In genomic region chr17:32536051-32536866, GRCm38 (mm10) we compare ENCODE assay signal across 8 mouse cellular contexts. TPM values are rescaled to one million over a fixed set of nuclear protein-coding genes. Genes with fewer than 3 reads are reported as not detected.
DNase-seq lines count a peak whose midpoint lies in the region; ATAC-seq and TF ChIP-seq lines count a peak whose summit lies in the region.
"Not testable (repeated sequence)": the region's sequence is repeated elsewhere in the genome, so short reads cannot be mapped to it uniquely, and the experiment has no call there.

Gene Cyp4f16 (plus strand): TSS chr17:32536558.

- not testable (repeated sequence) for H3K4me1 ChIP-seq in embryonic facial prominence, embryonic 14.5 days (ENCODE audit: control insufficient read depth, insufficient read depth, low read length); kidney, embryonic 14.5 days (ENCODE audit: control insufficient read depth, insufficient read depth, low read length); limb, embryonic 14.5 days (ENCODE audit: control insufficient read depth, insufficient read depth, low read length); midbrain, embryonic 16.5 days (ENCODE audit: control insufficient read depth, insufficient read depth, low read length)
- peaks cover 15% of the 10 kb centered on the region; the same call in 1 of the 2 replicates for H3K4me1 ChIP-seq in spleen, adult 2 months (ENCODE audit: control insufficient read depth, insufficient read depth, insufficient read length)

- not testable (repeated sequence) for H3K36me3 ChIP-seq in embryonic facial prominence, embryonic 14.5 days (ENCODE audit: control insufficient read depth, insufficient read depth, low read length); kidney, embryonic 14.5 days (ENCODE audit: control insufficient read depth, insufficient read depth, low read length); limb, embryonic 14.5 days (ENCODE audit: control insufficient read depth, insufficient read depth, low read length); midbrain, embryonic 16.5 days (ENCODE audit: control insufficient read depth, insufficient read depth, low read length); spleen, adult 2 months (ENCODE audit: control insufficient read depth, insufficient read depth, low read length)

- peak within 1 kb of the TSS; percentile 29; the same call in 1 of the 2 replicates for H3K27ac ChIP-seq in embryonic facial prominence, embryonic 14.5 days (replicated peaks; ENCODE audit: low read depth, low read length)
- H3K27ac ChIP-seq in kidney, embryonic 14.5 days (ENCODE audit: low read depth, low read length); limb, embryonic 14.5 days (replicated peaks; ENCODE audit: low read depth, low read length); spleen, adult 2 months (ENCODE audit: insufficient read depth, low read length): not testable (repeated sequence)
- H3K27ac ChIP-seq in midbrain, embryonic 16.5 days (ENCODE audit: low read length): 0 out of 2 replicates have a peak within 1 kb of the TSS, but pooled peaks have one; percentile 41

- TF ChIP-seq POLR2A in limb, embryonic 14.5 days (IDR thresholded peaks at IDR 0.05; ENCODE audit: borderline replicate concordance, extremely low read depth, insufficient read depth, insufficient read length): peak; percentile 60; the same call in 1 of the 2 replicates
- TF ChIP-seq POLR2A in spleen, adult 2 months (IDR thresholded peaks at IDR 0.05; ENCODE audit: low read depth, low read length): not testable (repeated sequence)

- H3K27me3 ChIP-seq in embryonic facial prominence, embryonic 14.5 days (replicated peaks; ENCODE audit: control insufficient read depth, insufficient read depth, low read length); kidney, embryonic 14.5 days (ENCODE audit: control insufficient read depth, insufficient read depth, low read length); limb, embryonic 14.5 days (ENCODE audit: control insufficient read depth, insufficient read depth, low read length); midbrain, embryonic 16.5 days (ENCODE audit: control insufficient read depth, insufficient read depth, low read depth, low read length); spleen, adult 2 months (ENCODE audit: control insufficient read depth, insufficient read depth, low read length): not testable (repeated sequence)

- H3K9ac ChIP-seq in embryonic facial prominence, embryonic 14.5 days (ENCODE audit: low read depth, low read length): peak within 1 kb of the TSS; percentile 65
- H3K9ac ChIP-seq in kidney, embryonic 14.5 days (ENCODE audit: low read depth, low read length): peak within 1 kb of the TSS; percentile 44; the same call in 1 of the 2 replicates
- peak within 1 kb of the TSS; percentile 55 for H3K9ac ChIP-seq in limb, embryonic 14.5 days (ENCODE audit: low read depth, low read length, severe bottlenecking)
- H3K9ac ChIP-seq in midbrain, embryonic 16.5 days (ENCODE audit: low read depth, low read length): peak within 1 kb of the TSS; percentile 55

- 11% methylated on average over 4 of the region's 5 CpGs for WGBS in embryonic facial prominence, embryonic 14.5 days
- 14% methylated on average over 5 of the region's 5 CpGs for WGBS in kidney, embryonic 14.5 days
- 4% methylated on average over 5 of the region's 5 CpGs for WGBS in limb, embryonic 14.5 days
- 15% methylated on average over 5 of the region's 5 CpGs for WGBS in midbrain, embryonic 16.5 days
- WGBS in spleen, adult 2 months: 8% methylated on average over 5 of the region's 5 CpGs

- H3K4me2 ChIP-seq in embryonic facial prominence, embryonic 14.5 days (ENCODE audit: low read depth, low read length): peak within 1 kb of the TSS; percentile 70
- H3K4me2 ChIP-seq in kidney, embryonic 14.5 days (replicated peaks; ENCODE audit: low read depth, low read length): peak within 1 kb of the TSS; percentile 61
- peak within 1 kb of the TSS; percentile 62 for H3K4me2 ChIP-seq in limb, embryonic 14.5 days (replicated peaks; ENCODE audit: low read depth, low read length, severe bottlenecking)
- peak within 1 kb of the TSS; percentile 60 for H3K4me2 ChIP-seq in midbrain, embryonic 16.5 days (ENCODE audit: low read length)

- peak; percentile 95 for DNase-seq in 3T3-L1 (ENCODE audit: low read depth, low spot score)
- peak; percentile 90 to 93 for DNase-seq in adrenal gland, postnatal 36 days
- DNase-seq in embryonic facial prominence, embryonic 14.5 days (ENCODE audit: low spot score): peak; percentile 94
- peak; percentile 93 for DNase-seq in heart, adult 9 months (ENCODE audit: low spot score in 2 of 2)
- peak; percentile 73 for DNase-seq in limb, embryonic 14.5 days (ENCODE audit: low spot score)
- peak in 1 of 2 experiments; percentile 72 for DNase-seq in spleen, adult 2 months (ENCODE audit: low read depth in 1 of 2, low spot score in 2 of 2)

- peak within 1 kb of the TSS; percentile 44 for H3K4me3 ChIP-seq in embryonic facial prominence, embryonic 14.5 days (ENCODE audit: low read depth, low read length)
- H3K4me3 ChIP-seq in kidney, embryonic 14.5 days (ENCODE audit: low read length): peak within 1 kb of the TSS; percentile 43
- H3K4me3 ChIP-seq in limb, embryonic 14.5 days (replicated peaks; ENCODE audit: low read length): peak within 1 kb of the TSS; percentile 48
- H3K4me3 ChIP-seq in midbrain, embryonic 16.5 days (ENCODE audit: low read depth, low read length): peak within 1 kb of the TSS; percentile 40
- peak within 1 kb of the TSS; percentile 52; the same call in 1 of the 2 replicates for H3K4me3 ChIP-seq in spleen, adult 2 months (ENCODE audit: extremely low read depth, insufficient read depth, insufficient read length)

- ATAC-seq in embryonic facial prominence, embryonic 14.5 days (ENCODE audit: low read depth): peak; percentile 98
- ATAC-seq in kidney, embryonic 14.5 days (ENCODE audit: low FRiP score, low TSS enrichment): peak; percentile 96
- ATAC-seq in limb, embryonic 14.5 days (ENCODE audit: low FRiP score, low read depth): peak; percentile 97
- ATAC-seq in midbrain, embryonic 16.5 days: peak; percentile 86

- not testable (repeated sequence) for TF ChIP-seq CTCF in spleen, adult 2 months (IDR thresholded peaks at IDR 0.05; ENCODE audit: extremely low read depth, insufficient read depth, insufficient read length, insufficient replicate concordance)

- not testable (repeated sequence) for H3K9me3 ChIP-seq in embryonic facial prominence, embryonic 14.5 days (ENCODE audit: control insufficient read depth, low read length); kidney, embryonic 14.5 days (ENCODE audit: control insufficient read depth, low read length); limb, embryonic 14.5 days (ENCODE audit: control insufficient read depth, low read length); midbrain, embryonic 16.5 days (replicated peaks; ENCODE audit: control insufficient read depth, low read length, poor library complexity, severe bottlenecking)

RNA-seq across cellular contexts. Expression of gene Cyp4f16, which starts in this region (rescaled TPM):
- 10 to 100 TPM; 10.1 to 12.4 TPM for total RNA-seq in adrenal gland, postnatal 36 days (2021)
- 18.0 and 18.3 TPM in 2 replicates for polyA plus RNA-seq in embryonic facial prominence, embryonic 14.5 days (2014; fragmentation: Nextera tagmentation; extraction: Ambion mirVana)
- polyA plus RNA-seq in kidney, embryonic 14.5 days (2014; fragmentation: Nextera tagmentation; extraction: Ambion mirVana): 15.3 and 15.9 TPM in 2 replicates
- polyA plus RNA-seq in limb, embryonic 14.5 days (2012; rRNA removed): 34.0 and 39.5 TPM in 2 replicates
- 16.7 and 18.6 TPM in 2 replicates for polyA plus RNA-seq in limb, embryonic 14.5 days (2014; fragmentation: Nextera tagmentation; extraction: Ambion mirVana)
- 12.9 and 15.9 TPM in 2 replicates for polyA plus RNA-seq in midbrain, embryonic 16.5 days (2015; fragmentation: Nextera tagmentation; extraction: Ambion mirVana)
- 39.7 and 42.2 TPM in 2 replicates for polyA plus RNA-seq in spleen, adult 2 months (2012; rRNA removed)
